Mouse (Mus musculus) heart, embryonic 11.5 days (tissue): ENCODE measurements at regions not wholly inside any gene's neighbourhood (a gene's known extent, or its start where the extent isn't known, plus 50 kb on each side); places are given as distances from the start of the nearest gene placed in this dataset.

Source experiments
- ATAC-seq: fragments of 200-750 bp; cut with Nextera tagmentation; replicated peaks from 2 replicates; pipeline ENCODE4 v1.8.0; 2017; ENCODE audit warnings: moderate library complexity; ENCODE audit not compliant: insufficient number of reproducible peaks, low FRiP score, low TSS enrichment
- H3K27ac ChIP-seq: fragments of 300-500 bp; sonication (generic); 2 replicates; pipeline ENCODE4 v1.5.1; 2014; ENCODE audit warnings: mild to moderate bottlenecking, low read depth, low read length
- H3K27me3 ChIP-seq: fragments of 300-500 bp; sonication (generic); 2 replicates; pipeline ENCODE4 v1.6.1; 2014; ENCODE audit warnings: mild to moderate bottlenecking, low read length, mixed read lengths; ENCODE audit not compliant: control insufficient read depth, insufficient read depth
- H3K36me3 ChIP-seq: fragments of 300-500 bp; sonication (generic); 2 replicates; pipeline ENCODE4 v1.6.1; 2014; ENCODE audit warnings: mild to moderate bottlenecking, low read length, moderate library complexity, mixed read lengths; ENCODE audit not compliant: control insufficient read depth, insufficient read depth
- H3K4me1 ChIP-seq: fragments of 300-500 bp; sonication (generic); 2 replicates; pipeline ENCODE4 v1.6.1; 2014; ENCODE audit warnings: low read length; ENCODE audit not compliant: control insufficient read depth, insufficient read depth
- H3K4me2 ChIP-seq: fragments of 300-500 bp; sonication (generic); 2 replicates; pipeline ENCODE4 v1.6.1; 2014; ENCODE audit warnings: mild to moderate bottlenecking, moderate library complexity
- H3K4me3 ChIP-seq: fragments of 300-500 bp; sonication (generic); 2 replicates; pipeline ENCODE4 v1.5.1; 2014; ENCODE audit warnings: low read depth, low read length
- H3K9ac ChIP-seq: fragments of 300-500 bp; sonication (generic); 2 replicates; pipeline ENCODE4 v1.6.1; 2014; ENCODE audit warnings: mild to moderate bottlenecking, low read depth, low read length, moderate library complexity
- H3K9me3 ChIP-seq: fragments of 300-500 bp; sonication (generic); replicated peaks from 2 replicates; pipeline ENCODE4 v1.6.1; 2016; ENCODE audit warnings: low read length; ENCODE audit not compliant: control insufficient read depth
- WGBS: fragments of 180-500 bp; shearing (Covaris S2); extraction: QIAGEN DNeasy Blood & Tissue Kit; methylation state at CpG from one replicate; pipeline ENCODE4 v1.1.7; 2014; ENCODE audit not compliant: insufficient replicate concordance; 5-methylcytosine and 5-hydroxymethylcytosine counted together

- ATAC-seq, result no peak
- H3K4me3 ChIP-seq, result no peak overlapping the region
- H3K36me3 ChIP-seq, result no peaks in the 10 kb centered on the region
- 86% methylated on average over 1 of the region's 1 CpGs for WGBS
- H3K27ac ChIP-seq, result no peak overlapping the region
- no peaks in the 10 kb centered on the region for H3K27me3 ChIP-seq
- H3K4me2 ChIP-seq, result no peak overlapping the region
- no peaks in the 10 kb centered on the region for H3K9me3 ChIP-seq
- no peak overlapping the region for H3K9ac ChIP-seq
- H3K4me1 ChIP-seq, result no peaks in the 10 kb centered on the region; the same call in 1 of the 2 replicates
Observed at GRCm38 (mm10) chr12:95173810-95174402, 518.1 kb upstream of the Flrt2 start.

GRCm38 (mm10) chr12:95202486-95202885 is 489.5 kb upstream of the Flrt2 start:
- 85% methylated on average over 8 of the region's 8 CpGs for WGBS
- H3K36me3 ChIP-seq, result no peaks in the 10 kb centered on the region
- no peak for ATAC-seq
- no peak overlapping the region for H3K27ac ChIP-seq
- H3K4me2 ChIP-seq, result no peak overlapping the region
- H3K9me3 ChIP-seq, result no peaks in the 10 kb centered on the region
- H3K27me3 ChIP-seq, result no peaks in the 10 kb centered on the region
- no peaks in the 10 kb centered on the region for H3K4me1 ChIP-seq
- H3K9ac ChIP-seq, result no peak overlapping the region
- H3K4me3 ChIP-seq, result no peak overlapping the region

DNA sequence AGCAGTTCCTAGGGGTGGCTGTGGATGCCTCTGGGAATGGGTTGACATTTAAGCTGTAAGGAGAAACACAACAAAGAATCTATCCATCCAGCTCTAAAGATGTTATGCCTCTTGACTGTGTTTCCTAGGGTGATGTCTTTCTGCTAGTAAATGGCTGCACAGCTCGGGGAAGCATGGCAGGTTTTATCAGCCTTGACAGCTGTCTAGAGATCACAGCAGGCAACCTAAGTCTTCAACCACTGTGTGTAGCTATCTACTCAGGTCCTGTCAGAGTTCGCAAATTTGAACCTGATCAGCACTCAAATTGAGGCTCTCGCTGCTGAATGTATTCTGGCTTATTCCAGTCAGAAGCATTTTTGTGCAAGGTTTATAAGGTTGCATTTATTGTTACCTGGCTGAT is 486.9 kb upstream of the Flrt2 start:
- WGBS, result 58% methylated on average over 3 of the region's 3 CpGs
- H3K4me3 ChIP-seq, result no peak overlapping the region
- ATAC-seq, result no peak

DNA sequence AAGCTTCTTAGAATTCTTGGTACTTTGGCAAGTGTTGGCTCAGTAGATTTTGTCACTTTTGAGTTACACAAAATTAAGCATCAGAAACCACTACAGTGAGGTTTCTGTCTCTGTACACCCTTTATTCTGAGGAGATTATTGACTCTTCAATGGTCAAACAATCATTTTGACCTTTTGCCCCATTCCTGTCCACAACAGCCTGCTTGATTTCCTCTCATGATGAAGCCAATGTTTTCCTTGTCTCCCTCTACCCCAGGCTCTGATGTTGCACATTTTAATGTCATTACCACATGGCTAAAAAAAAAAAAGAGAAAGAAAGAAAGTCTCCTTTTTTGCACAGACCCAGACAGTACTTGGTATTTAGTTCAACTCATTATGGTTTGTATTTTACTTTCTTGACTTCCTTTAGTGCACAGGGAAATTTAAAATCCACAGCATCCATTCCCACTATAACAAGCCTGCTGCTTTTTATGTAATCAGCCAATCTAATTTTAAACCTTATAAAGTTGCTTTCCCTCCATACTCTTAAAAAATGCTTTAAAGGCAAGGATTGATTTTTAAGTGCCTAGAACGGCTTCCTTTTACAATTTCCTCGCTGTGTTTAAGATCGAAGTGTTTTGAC is 452.8 kb upstream of the Flrt2 start:
- Histone ChIP-seq H3K36me3 (no peaks in the 10 kb centered on the region), H3K4me3 (no peak overlapping the region), H3K9me3 (no peaks in the 10 kb centered on the region), H3K27me3 (no peaks in the 10 kb centered on the region), H3K27ac (no peak overlapping the region), H3K9ac (no peak overlapping the region), H3K4me2 (no peak overlapping the region), H3K4me1 (0 out of 2 replicates have a peak, but pooled peaks cover 2% of the 10 kb centered on the region)
- WGBS, result 5% methylated on average over 3 of the region's 3 CpGs
- no peak for ATAC-seq

More for the DNA sequence above, 486.9 kb upstream of the Flrt2 start:
- H3K9me3 ChIP-seq, result no peaks in the 10 kb centered on the region
- no peaks in the 10 kb centered on the region for H3K36me3 ChIP-seq
- H3K9ac ChIP-seq, result no peak overlapping the region
- no peak overlapping the region for H3K27ac ChIP-seq
- no peak overlapping the region for H3K4me2 ChIP-seq
- H3K27me3 ChIP-seq, result no peaks in the 10 kb centered on the region
- H3K4me1 ChIP-seq, result no peaks in the 10 kb centered on the region

DNA sequence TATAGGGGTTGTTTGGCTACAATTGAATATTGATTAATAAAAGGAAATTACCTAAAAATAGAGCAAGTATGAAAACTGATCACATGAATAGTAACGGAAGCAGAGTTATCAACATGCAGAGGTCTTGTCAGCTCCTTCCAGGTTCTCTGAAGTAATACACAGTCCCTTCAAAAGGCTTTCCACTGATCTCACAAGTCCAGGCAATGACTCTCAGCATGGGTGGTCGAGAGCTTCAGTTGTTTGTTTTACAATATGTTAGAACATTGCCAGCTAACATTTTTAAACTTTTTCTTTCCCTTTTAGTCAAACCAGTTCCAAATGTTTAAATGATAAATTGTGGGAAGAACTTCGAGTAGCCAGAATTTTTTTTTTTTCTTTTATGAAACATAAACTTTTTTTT is 424.8 kb upstream of the Flrt2 start:
- Histone ChIP-seq H3K9ac (no peak overlapping the region), H3K27ac (no peak overlapping the region), H3K4me2 (no peak overlapping the region), H3K36me3 (no peaks in the 10 kb centered on the region), H3K27me3 (no peaks in the 10 kb centered on the region), H3K4me1 (no peaks in the 10 kb centered on the region), H3K9me3 (no peaks in the 10 kb centered on the region), H3K4me3 (no peak overlapping the region)
- WGBS, result 46% methylated on average over 3 of the region's 3 CpGs
- ATAC-seq, result no peak

GRCm38 (mm10) chr12:95305386-95305785 is 386.6 kb upstream of the Flrt2 start:
- H3K9ac ChIP-seq, result no peak overlapping the region
- WGBS, result 40% methylated on average over 2 of the region's 2 CpGs
- H3K4me1 ChIP-seq, result no peaks in the 10 kb centered on the region
- H3K4me2 ChIP-seq, result no peak overlapping the region
- no peaks in the 10 kb centered on the region for H3K27me3 ChIP-seq
- no peak overlapping the region for H3K4me3 ChIP-seq
- no peak overlapping the region for H3K27ac ChIP-seq
- H3K9me3 ChIP-seq, result no peaks in the 10 kb centered on the region
- H3K36me3 ChIP-seq, result no peaks in the 10 kb centered on the region
- ATAC-seq, result no peak

GRCm38 (mm10) chr12:95315151-95315750 is 376.8 kb upstream of the Flrt2 start:
- Histone ChIP-seq H3K9ac (no peak overlapping the region), H3K27ac (no peak overlapping the region), H3K4me3 (no peak overlapping the region), H3K27me3 (no peaks in the 10 kb centered on the region), H3K4me2 (no peak overlapping the region), H3K36me3 (no peaks in the 10 kb centered on the region), H3K9me3 (no peaks in the 10 kb centered on the region), H3K4me1 (no peaks in the 10 kb centered on the region)
- WGBS, result 77% methylated on average over 2 of the region's 2 CpGs
- no peak for ATAC-seq

GRCm38 (mm10) chr12:95316820-95317219 is 375.2 kb upstream of the Flrt2 start:
- Histone ChIP-seq H3K4me2 (no peak overlapping the region), H3K27me3 (no peaks in the 10 kb centered on the region), H3K27ac (no peak overlapping the region), H3K36me3 (no peaks in the 10 kb centered on the region), H3K4me1 (no peaks in the 10 kb centered on the region), H3K4me3 (no peak overlapping the region), H3K9me3 (no peaks in the 10 kb centered on the region), H3K9ac (no peak overlapping the region)
- no peak for ATAC-seq
- 63% methylated on average over 1 of the region's 1 CpGs for WGBS

- H3K4me1 ChIP-seq, result no peaks in the 10 kb centered on the region
- H3K9me3 ChIP-seq, result no peaks in the 10 kb centered on the region
- 79% methylated on average over 3 of the region's 3 CpGs for WGBS
- no peak overlapping the region for H3K27ac ChIP-seq
- no peak overlapping the region for H3K9ac ChIP-seq
- no peaks in the 10 kb centered on the region for H3K36me3 ChIP-seq
- no peak overlapping the region for H3K4me2 ChIP-seq
- no peaks in the 10 kb centered on the region for H3K27me3 ChIP-seq
- H3K4me3 ChIP-seq, result no peak overlapping the region
- ATAC-seq, result no peak
Observed at GRCm38 (mm10) chr12:95321693-95322092, 370.3 kb upstream of the Flrt2 start.
